Mouse (Mus musculus) hindbrain, postnatal 0 days (tissue): ENCODE measurements around the gene Tmem30a. TPM values are rescaled to one million over a fixed set of nuclear protein-coding genes. Genes with fewer than 3 reads are reported as not detected.

Experiments
- ATAC-seq: fragments of 200-750 bp; cut with Nextera tagmentation; 2 replicates; pipeline ENCODE4 v1.8.0; 2017; ENCODE audit warnings: mild to moderate bottlenecking, moderate TSS enrichment, moderate library complexity
- DNase-seq: peaks from one replicate; pipeline ENCODE4 v3.0.0-alpha.2; 2015; ENCODE audit warnings: low spot score
- H3K27ac ChIP-seq: fragments of 300-500 bp; sonication (generic); 2 replicates; pipeline ENCODE4 v1.5.1; 2014; ENCODE audit warnings: mild to moderate bottlenecking
- H3K27me3 ChIP-seq: fragments of 300-500 bp; sonication (generic); 2 replicates; pipeline ENCODE4 v1.6.1; 2014; ENCODE audit warnings: low read length, mixed read lengths; ENCODE audit not compliant: insufficient read depth
- H3K36me3 ChIP-seq: fragments of 300-500 bp; sonication (generic); 2 replicates; pipeline ENCODE4 v1.6.1; 2014; ENCODE audit warnings: low read length, mixed read lengths; ENCODE audit not compliant: insufficient read depth
- H3K4me1 ChIP-seq: fragments of 300-500 bp; sonication (generic); 2 replicates; pipeline ENCODE4 v1.6.1; 2014; ENCODE audit warnings: antibody characterized with exemption, low read length, mixed read lengths; ENCODE audit not compliant: insufficient read depth
- H3K4me2 ChIP-seq: fragments of 300-500 bp; sonication (generic); 2 replicates; pipeline ENCODE4 v1.6.1; 2014; ENCODE audit warnings: low read depth, mild to moderate bottlenecking, low read length, moderate library complexity, mixed read lengths
- H3K4me3 ChIP-seq: fragments of 300-500 bp; sonication (generic); 2 replicates; pipeline ENCODE4 v1.5.1; 2014; ENCODE audit warnings: low read length
- H3K9ac ChIP-seq: fragments of 300-500 bp; sonication (generic); replicated peaks from 2 replicates; pipeline ENCODE4 v1.6.1; 2014; ENCODE audit warnings: mild to moderate bottlenecking, low read length, moderate library complexity, mixed read lengths
- H3K9me3 ChIP-seq: fragments of 300-500 bp; sonication (generic); 2 replicates; pipeline ENCODE4 v1.6.1; 2016; ENCODE audit warnings: low read length, mixed read lengths
- CTCF ChIP-seq: IDR thresholded peaks from 2 replicates; pipeline ENCODE4 v1.5.1; 2016; ENCODE audit warnings: antibody characterized with exemption, control low read depth, low read depth
- WGBS: fragments of 180-500 bp; shearing (Covaris S2); extraction: QIAGEN DNeasy Blood & Tissue Kit; methylation state at CpG from one replicate; pipeline ENCODE4 v1.1.7; 2014; 5-methylcytosine and 5-hydroxymethylcytosine counted together
- polyA plus RNA-seq: library from polyadenylated mRNA; unstranded; fragments of >200 nt; fragmentation: Nextera tagmentation; extraction: Ambion mirVana; gene quantifications from 2 replicates; pipeline ENCODE4 v1.2.1, GENCODE M21; 2015
- total RNA-seq: library from RNA; depleted of rRNA; stranded (reverse); fragments of >200 nt; gene quantifications from 2 replicates; pipeline ENCODE4 v1.2.3, GENCODE M21; 2014; rRNA removed

Gene Tmem30a
- total and polyA plus RNA-seq, 2 experiments from 2014 or later: 123 to 193 TPM

GRCm38 (mm10) chr9:79719451-79719850 lies 73.9 kb downstream of the Tmem30a start:
- ATAC-seq (no peak), DNase-seq (peak; percentile 51)
- no peaks in the 10 kb centered on the region for H3K36me3 ChIP-seq
- H3K27me3 ChIP-seq: peaks cover 8% of the 10 kb centered on the region; the same call in 1 of the 2 replicates
- no peak overlapping the region for H3K27ac ChIP-seq
- WGBS: 2% methylated on average over 28 of the region's 28 CpGs
- H3K4me2 ChIP-seq: peak overlapping the region; percentile 86
- no peak overlapping the region for H3K9ac ChIP-seq
- H3K4me3 ChIP-seq: peak overlapping the region; percentile 48
- H3K4me1 ChIP-seq: peaks cover 10% of the 10 kb centered on the region
- TF ChIP-seq CTCF: no peak
- no peaks in the 10 kb centered on the region for H3K9me3 ChIP-seq

Other genes with a start within 250 kb of the Tmem30a start
- gene Col12a1, start 74.7 kb downstream of the Tmem30a start, total RNA-seq: 17.0 and 18.2 TPM in 2 replicates
- gene Col12a1, start 74.7 kb downstream of the Tmem30a start, polyA plus RNA-seq: 5.9 and 6.9 TPM in 2 replicates
- gene Cox7a2, start 33.6 kb downstream of the Tmem30a start, total RNA-seq: 376 and 422 TPM in 2 replicates
- gene Cox7a2, start 33.6 kb downstream of the Tmem30a start, polyA plus RNA-seq: 1,132 and 1,136 TPM in 2 replicates
- 1.4 and 2.6 TPM in 2 replicates for gene Filip1, start 219.3 kb upstream of the Tmem30a start, total RNA-seq
- 2.5 and 3.7 TPM in 2 replicates for gene Filip1, start 219.3 kb upstream of the Tmem30a start, polyA plus RNA-seq